Mouse (Mus musculus) gastrocnemius, postnatal 10 days (tissue): ENCODE data around the gene Fdx1. TPM values are rescaled to one million over a fixed set of nuclear protein-coding genes. Genes with fewer than 3 reads are reported as not detected.

Experiments used
- DNase-seq: peaks from one replicate; pipeline ENCODE4 v3.0.0; 2021; ENCODE audit warnings: mixed read lengths
- total RNA-seq, 2 experiments: library from RNA; stranded (reverse); gene quantifications; 2 replicates each; pipeline ENCODE4 v1.2.3; 2021

The Fdx1 gene
- total RNA-seq, 2 experiments from 2014 or later: 36.9 to 43.0 TPM

GRCm38 (mm10) chr9:51906938-51907337, 56.4 kb downstream of the Fdx1 start:
- no peak for DNase-seq

Other genes with a start within 250 kb of the Fdx1 start
- gene Arhgap20, start 198.2 kb downstream of the Fdx1 start, total RNA-seq: 10 to 100 TPM; 24.5 to 31.9 TPM
- 100 to 1,000 TPM; 119 to 122 TPM for gene Rdx, start 83.6 kb upstream of the Fdx1 start, total RNA-seq
- 1 to 10 TPM; 7.2 to 8.6 TPM for gene Zc3h12c, start 205.0 kb upstream of the Fdx1 start, total RNA-seq